Mouse (Mus musculus): ENCODE results near the gene Dexi. TPM values are rescaled to one million over a fixed set of nuclear protein-coding genes. Genes with fewer than 3 reads are reported as not detected.

Dexi gene
- total RNA-seq, 2 experiments from 2014 or later, result 20.2 to 25.8 TPM

GRCm38 (mm10) chr16:10460188-10460587 is 82.7 kb downstream of the Dexi start:
- no peak for DNase-seq (ENCODE audit: low spot score in 2 of 2)

DNA sequence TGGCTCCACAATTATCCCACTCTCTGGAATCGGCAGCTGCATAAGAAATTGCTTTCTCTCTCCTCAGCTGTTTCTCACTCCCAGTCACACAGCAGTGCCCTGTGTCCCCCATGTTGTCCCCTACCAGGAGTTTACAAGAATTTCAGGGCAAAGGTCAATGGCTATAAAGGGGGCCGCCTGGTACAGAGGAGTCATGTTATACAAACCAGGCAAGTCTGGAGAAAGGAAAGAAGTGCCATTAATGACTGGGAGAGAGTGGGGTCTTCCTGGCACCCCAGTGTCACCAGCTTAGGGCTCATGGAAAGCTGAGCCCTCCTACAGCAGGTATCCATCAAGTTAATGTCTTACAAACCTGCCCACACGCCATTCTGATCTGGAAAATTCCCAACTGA is 88.3 kb downstream of the Dexi start:
- no peak for DNase-seq (ENCODE audit: low spot score in 2 of 2)

- DNase-seq (ENCODE audit: low spot score in 2 of 2), result no peak
Measured at GRCm38 (mm10) chr16:10453872-10454582, 88.8 kb downstream of the Dexi start.

Other genes starting within 250 kb of the Dexi start
- 1 to 10 TPM; 5.5 to 8.4 TPM for gene Emp2, start 229.1 kb downstream of the Dexi start, total RNA-seq (2021)
- gene Tekt5, start 147.6 kb downstream of the Dexi start, total RNA-seq (2021), result not detected
- gene Nubp1, start 131.1 kb downstream of the Dexi start, total RNA-seq (2021), result 10 to 100 TPM; 22.3 to 26.0 TPM
- 1 to 10 TPM; 1.1 to 3.0 TPM for gene Tvp23a, start 95.7 kb downstream of the Dexi start, total RNA-seq (2021)
- gene Ciita, start 63.0 kb downstream of the Dexi start, total RNA-seq (2021), result 1 to 10 TPM; 1.6 to 6.6 TPM
- 10 to 100 TPM; 47.4 to 52.2 TPM for gene Clec16a, start 2.3 kb upstream of the Dexi start, total RNA-seq (2021)
- gene Socs1, start 242.5 kb upstream of the Dexi start, total RNA-seq (2021), result 1 to 10 TPM; 3.7 to 4.1 TPM
- gene Tnp2, start 245.6 kb upstream of the Dexi start, total RNA-seq (2021), result not detected
- not detected for gene Prm3, start 247.9 kb upstream of the Dexi start, total RNA-seq (2021)

All from adrenal gland, adult 18-20 months (tissue).